Mouse (Mus musculus) limb, embryonic 10.5 days (tissue): ENCODE measurements around the gene Rccd1. TPM values are rescaled to one million over a fixed set of nuclear protein-coding genes. Genes with fewer than 3 reads are reported as not detected.

Experiments used
- DNase-seq: peaks from one replicate; pipeline ENCODE4 v3.0.0-alpha.2; 2017; ENCODE audit warnings: low spot score
- H3K27ac ChIP-seq: fragments of 300-500 bp; sonication (generic); 2 replicates; pipeline ENCODE4 v1.5.1; 2016; ENCODE audit warnings: mild to moderate bottlenecking
- H3K27me3 ChIP-seq: fragments of 300-500 bp; sonication (generic); 2 replicates; pipeline ENCODE4 v1.6.1; 2016; ENCODE audit warnings: low read depth, mild to moderate bottlenecking; ENCODE audit not compliant: poor library complexity, severe bottlenecking
- H3K36me3 ChIP-seq: fragments of 300-500 bp; sonication (generic); 2 replicates; pipeline ENCODE4 v1.6.1; 2016; ENCODE audit warnings: mild to moderate bottlenecking, moderate library complexity
- H3K4me1 ChIP-seq: fragments of 300-500 bp; sonication (generic); 2 replicates; pipeline ENCODE4 v1.6.1; 2016
- H3K4me3 ChIP-seq: fragments of 300-500 bp; sonication (generic); 2 replicates; pipeline ENCODE4 v1.5.1; 2016; ENCODE audit warnings: mild to moderate bottlenecking, moderate library complexity
- H3K9me3 ChIP-seq: fragments of 300-500 bp; sonication (generic); replicated peaks from 2 replicates; pipeline ENCODE4 v1.6.1; 2016; ENCODE audit warnings: mild to moderate bottlenecking
- WGBS: fragments of 180-500 bp; shearing (Covaris S2); methylation state at CpG from one replicate; pipeline ENCODE4 v1.1.7; 2016; 5-methylcytosine and 5-hydroxymethylcytosine counted together
- polyA plus RNA-seq: library from polyadenylated mRNA; unstranded; fragments of >200 nt; fragmentation: Nextera tagmentation; extraction: Ambion mirVana; gene quantifications from 2 replicates; pipeline ENCODE4 v1.2.1, GENCODE M21; 2016

The Rccd1 gene
- 11.6 and 12.0 TPM in 2 replicates for polyA plus RNA-seq

GRCm38 (mm10) chr7:80324043-80324815 is at the start of gene Rccd1:
TSS of gene Rccd1 (minus strand) at chr7:80324454.
- peaks cover 63% of the 10 kb centered on the region for H3K36me3 ChIP-seq
- DNase-seq = peak; percentile 96
- WGBS = 3% methylated on average over 38 of the region's 38 CpGs
- no peaks in the 10 kb centered on the region for H3K9me3 ChIP-seq
- H3K4me1 ChIP-seq = peaks cover 16% of the 10 kb centered on the region
- H3K4me3 ChIP-seq = peak within 1 kb of the TSS; percentile 70
- no peaks in the 10 kb centered on the region for H3K27me3 ChIP-seq
- H3K27ac ChIP-seq = peak within 1 kb of the TSS; percentile 84

- Histone ChIP-seq H3K27ac (no peak overlapping the region), H3K27me3 (no peaks in the 10 kb centered on the region), H3K4me3 (no peak overlapping the region), H3K36me3 (peaks cover 4% of the 10 kb centered on the region; the same call in 1 of the 2 replicates), H3K9me3 (no peaks in the 10 kb centered on the region), H3K4me1 (peaks cover 20% of the 10 kb centered on the region)
- no peak for DNase-seq
- 83% methylated on average over 12 of the region's 12 CpGs for WGBS
These were observed 49.6 kb upstream of the Rccd1 start for GRCm38 (mm10) chr7:80373850-80374249.

GRCm38 (mm10) chr7:80373352-80373751 is 49.1 kb upstream of the Rccd1 start:
- Histone ChIP-seq H3K4me1 (peaks cover 25% of the 10 kb centered on the region), H3K9me3 (no peaks in the 10 kb centered on the region), H3K36me3 (peaks cover 5% of the 10 kb centered on the region), H3K27me3 (no peaks in the 10 kb centered on the region), H3K4me3 (no peak overlapping the region), H3K27ac (no peak overlapping the region)
- DNase-seq = no peak
- WGBS = 83% methylated on average over 4 of the region's 4 CpGs

GRCm38 (mm10) chr7:80372667-80373066 is 48.4 kb upstream of the Rccd1 start:
- peaks cover 25% of the 10 kb centered on the region for H3K4me1 ChIP-seq
- H3K9me3 ChIP-seq = no peaks in the 10 kb centered on the region
- no peak overlapping the region for H3K4me3 ChIP-seq
- H3K27ac ChIP-seq = no peak overlapping the region
- 66% methylated on average over 2 of the region's 2 CpGs for WGBS
- no peak for DNase-seq
- no peaks in the 10 kb centered on the region for H3K27me3 ChIP-seq
- peaks cover 11% of the 10 kb centered on the region for H3K36me3 ChIP-seq

GRCm38 (mm10) chr7:80372166-80372565 is 47.9 kb upstream of the Rccd1 start:
- Histone ChIP-seq H3K27ac (no peak overlapping the region), H3K9me3 (no peaks in the 10 kb centered on the region), H3K4me1 (peaks cover 25% of the 10 kb centered on the region), H3K36me3 (peaks cover 16% of the 10 kb centered on the region), H3K4me3 (no peak overlapping the region), H3K27me3 (no peaks in the 10 kb centered on the region)
- 91% methylated on average over 3 of the region's 3 CpGs for WGBS
- no peak for DNase-seq

- WGBS = under 1% methylated on average over 86 of the region's 86 CpGs
- Histone ChIP-seq H3K27me3 (no peaks in the 10 kb centered on the region), H3K27ac (peak within 1 kb of the TSS; percentile 92), H3K9me3 (no peaks in the 10 kb centered on the region), H3K4me1 (peaks cover 25% of the 10 kb centered on the region), H3K4me3 (peak within 1 kb of the TSS; percentile 74), H3K36me3 (peaks cover 26% of the 10 kb centered on the region)
- DNase-seq = peak; percentile 82
These were observed 46.9 kb upstream of the Rccd1 start, which contains the start of gene Man2a2 for GRCm38 (mm10) chr7:80371041-80371751. TSS of gene Man2a2 (minus strand) at chr7:80371375.

- no peaks in the 10 kb centered on the region for H3K27me3 ChIP-seq
- peak overlapping the region; percentile 92 for H3K27ac ChIP-seq
- peak; percentile 76 for DNase-seq
- no peaks in the 10 kb centered on the region for H3K9me3 ChIP-seq
- H3K36me3 ChIP-seq = peaks cover 31% of the 10 kb centered on the region
- peaks cover 25% of the 10 kb centered on the region for H3K4me1 ChIP-seq
- WGBS = under 1% methylated on average over 31 of the region's 31 CpGs
- peak overlapping the region; percentile 74 for H3K4me3 ChIP-seq
These were observed 46.4 kb upstream of the Rccd1 start for GRCm38 (mm10) chr7:80370649-80371040.

GRCm38 (mm10) chr7:80369967-80370431 is 45.7 kb upstream of the Rccd1 start:
- WGBS = 31% methylated on average over 4 of the region's 4 CpGs
- no peaks in the 10 kb centered on the region for H3K27me3 ChIP-seq
- H3K4me1 ChIP-seq = peaks cover 25% of the 10 kb centered on the region
- no peak for DNase-seq
- peak overlapping the region; percentile 74 for H3K4me3 ChIP-seq
- H3K27ac ChIP-seq = peak overlapping the region; percentile 92
- H3K36me3 ChIP-seq = peaks cover 36% of the 10 kb centered on the region
- no peaks in the 10 kb centered on the region for H3K9me3 ChIP-seq

GRCm38 (mm10) chr7:80369461-80369860 is 45.2 kb upstream of the Rccd1 start:
- 67% methylated on average over 5 of the region's 5 CpGs for WGBS
- H3K27ac ChIP-seq = 0 out of 2 replicates have a peak overlapping the region, but pooled peaks have one; percentile 12

GRCm38 (mm10) chr7:80368635-80369421 is 44.6 kb upstream of the Rccd1 start:
- WGBS = 84% methylated on average over 20 of the region's 20 CpGs
- Histone ChIP-seq H3K9me3 (no peaks in the 10 kb centered on the region), H3K4me1 (peaks cover 25% of the 10 kb centered on the region), H3K27me3 (no peaks in the 10 kb centered on the region), H3K27ac (0 out of 2 replicates have a peak overlapping the region, but pooled peaks have one; percentile 12), H3K36me3 (peaks cover 48% of the 10 kb centered on the region), H3K4me3 (peak overlapping the region; percentile 74; the same call in 1 of the 2 replicates)
- DNase-seq = no peak

More at GRCm38 (mm10) chr7:80369461-80369860, 45.2 kb upstream of the Rccd1 start:
- Histone ChIP-seq H3K4me1 (peaks cover 25% of the 10 kb centered on the region), H3K9me3 (no peaks in the 10 kb centered on the region), H3K36me3 (peaks cover 41% of the 10 kb centered on the region), H3K4me3 (peak overlapping the region; percentile 74), H3K27me3 (no peaks in the 10 kb centered on the region)
- no peak for DNase-seq

- DNase-seq = no peak
- Histone ChIP-seq H3K4me3 (no peak overlapping the region), H3K27ac (no peak overlapping the region), H3K9me3 (no peaks in the 10 kb centered on the region), H3K4me1 (peaks cover 25% of the 10 kb centered on the region), H3K36me3 (peaks cover 56% of the 10 kb centered on the region), H3K27me3 (no peaks in the 10 kb centered on the region)
- 88% methylated on average over 9 of the region's 9 CpGs for WGBS
These were observed 43.8 kb upstream of the Rccd1 start for GRCm38 (mm10) chr7:80368009-80368408.

GRCm38 (mm10) chr7:80367232-80367631 is 43.0 kb upstream of the Rccd1 start:
- WGBS = 97% methylated on average over 7 of the region's 7 CpGs
- H3K4me1 ChIP-seq = peaks cover 25% of the 10 kb centered on the region
- H3K27ac ChIP-seq = no peak overlapping the region
- H3K27me3 ChIP-seq = no peaks in the 10 kb centered on the region
- no peaks in the 10 kb centered on the region for H3K9me3 ChIP-seq
- peaks cover 64% of the 10 kb centered on the region for H3K36me3 ChIP-seq
- no peak overlapping the region for H3K4me3 ChIP-seq
- DNase-seq = no peak
